Mouse (Mus musculus) intestine, embryonic 15.5 days (tissue): ENCODE data around the gene Nmrk2. TPM values are rescaled to one million over a fixed set of nuclear protein-coding genes. Genes with fewer than 3 reads are reported as not detected.
"Not testable (repeated sequence)": the region's sequence is repeated elsewhere in the genome, so short reads cannot be mapped to it uniquely, and the experiment has no call there.

ENCODE experiments used
- ATAC-seq: fragments of 200-750 bp; cut with Nextera tagmentation; 2 replicates; pipeline ENCODE4 v1.8.0; 2017; ENCODE audit warnings: moderate TSS enrichment, moderate library complexity
- H3K27ac ChIP-seq: fragments of 300-500 bp; sonication (generic); 2 replicates; pipeline ENCODE4 v1.5.1; 2015; ENCODE audit warnings: mild to moderate bottlenecking, inconsistent platforms
- H3K27me3 ChIP-seq: fragments of 300-500 bp; sonication (generic); replicated peaks from 2 replicates; pipeline ENCODE4 v1.6.1; 2015; ENCODE audit warnings: inconsistent platforms
- H3K36me3 ChIP-seq: fragments of 300-500 bp; sonication (generic); 2 replicates; pipeline ENCODE4 v1.6.1; 2015; ENCODE audit warnings: inconsistent platforms
- H3K4me1 ChIP-seq: fragments of 300-500 bp; sonication (generic); replicated peaks from 2 replicates; pipeline ENCODE4 v1.6.1; 2015; ENCODE audit warnings: inconsistent platforms
- H3K4me2 ChIP-seq: fragments of 300-500 bp; sonication (generic); replicated peaks from 2 replicates; pipeline ENCODE4 v1.6.1; 2015; ENCODE audit warnings: mild to moderate bottlenecking, inconsistent platforms
- H3K4me3 ChIP-seq: fragments of 300-500 bp; sonication (generic); replicated peaks from 2 replicates; pipeline ENCODE4 v1.5.1; 2015; ENCODE audit warnings: inconsistent platforms
- H3K9ac ChIP-seq: fragments of 300-500 bp; sonication (generic); 2 replicates; pipeline ENCODE4 v1.6.1; 2015; ENCODE audit warnings: inconsistent platforms
- H3K9me3 ChIP-seq: fragments of 300-500 bp; sonication (generic); 2 replicates; pipeline ENCODE4 v1.6.1; 2016; ENCODE audit warnings: inconsistent platforms
- WGBS: fragments of 180-500 bp; shearing (Covaris S2); methylation state at CpG from one replicate; pipeline ENCODE4 v1.1.7; 2015; 5-methylcytosine and 5-hydroxymethylcytosine counted together
- polyA plus RNA-seq: library from polyadenylated mRNA; unstranded; fragments of >200 nt; fragmentation: Nextera tagmentation; extraction: Ambion mirVana; gene quantifications from 2 replicates; pipeline ENCODE4 v1.2.1, GENCODE M21; 2015

The Nmrk2 gene
- polyA plus RNA-seq, 1 experiment from 2014 or later = not detected

- peak overlapping the region; percentile 63 for H3K4me3 ChIP-seq
- H3K27ac ChIP-seq = peak overlapping the region; percentile 93
- peaks cover 11% of the 10 kb centered on the region; the same call in 1 of the 2 replicates for H3K36me3 ChIP-seq
- H3K4me1 ChIP-seq = peaks cover 25% of the 10 kb centered on the region
- peaks cover 16% of the 10 kb centered on the region for H3K27me3 ChIP-seq
- 1% methylated on average over 85 of the region's 93 CpGs for WGBS
- ATAC-seq = peak; percentile 92
- H3K4me2 ChIP-seq = peak overlapping the region; percentile 91
- peak overlapping the region; percentile 78 for H3K9ac ChIP-seq
- H3K9me3 ChIP-seq = no peaks in the 10 kb centered on the region
These were observed 9.4 kb downstream of the Nmrk2 start for GRCm38 (mm10) chr10:81192270-81192967.

DNA sequence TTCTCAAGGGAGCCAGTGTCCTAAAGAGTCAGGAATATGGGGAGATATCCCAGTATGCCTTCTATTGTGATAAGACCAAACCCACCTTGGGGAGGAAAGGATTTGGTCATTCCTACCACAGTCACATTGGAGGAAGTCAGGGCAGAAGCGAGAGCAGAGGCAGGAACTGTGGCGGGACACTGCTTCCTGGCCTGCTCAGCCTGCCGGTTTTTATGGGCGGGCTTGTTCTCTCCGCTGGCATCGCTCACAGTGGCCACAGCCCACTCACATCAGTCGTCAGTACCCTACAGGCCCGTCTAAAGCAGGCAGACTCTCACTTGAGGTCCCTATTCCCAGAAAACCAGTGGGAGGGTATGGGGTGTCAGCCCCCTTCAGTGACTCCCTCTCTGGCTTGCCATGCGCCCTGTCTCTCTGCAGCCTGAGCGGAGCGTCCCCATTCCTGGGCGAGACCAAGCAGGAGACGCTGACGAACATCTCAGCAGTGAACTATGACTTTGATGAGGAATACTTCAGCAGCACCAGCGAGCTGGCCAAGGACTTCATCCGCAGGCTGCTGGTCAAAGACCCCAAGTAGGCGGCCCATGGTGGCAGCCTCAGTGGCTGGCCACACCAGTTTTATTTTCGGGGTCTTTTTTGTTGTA lies 10.4 kb downstream of the Nmrk2 start:
- no peak for ATAC-seq
- Histone ChIP-seq H3K36me3 (peaks cover 15% of the 10 kb centered on the region; the same call in 1 of the 2 replicates), H3K4me2 (peak overlapping the region; percentile 91), H3K9ac (no peak overlapping the region), H3K27ac (peak overlapping the region; percentile 37; the same call in 1 of the 2 replicates), H3K9me3 (no peaks in the 10 kb centered on the region), H3K4me3 (no peak overlapping the region), H3K27me3 (peaks cover 16% of the 10 kb centered on the region), H3K4me1 (peaks cover 25% of the 10 kb centered on the region)
- 88% methylated on average over 18 of the region's 18 CpGs for WGBS

GRCm38 (mm10) chr10:81190912-81191321 lies 10.9 kb downstream of the Nmrk2 start:
- 61% methylated on average over 6 of the region's 6 CpGs for WGBS
- Histone ChIP-seq H3K4me3 (no peak overlapping the region), H3K9ac (no peak overlapping the region), H3K27me3 (peaks cover 16% of the 10 kb centered on the region), H3K9me3 (no peaks in the 10 kb centered on the region), H3K36me3 (peaks cover 15% of the 10 kb centered on the region; the same call in 1 of the 2 replicates), H3K4me1 (peaks cover 25% of the 10 kb centered on the region), H3K27ac (peak overlapping the region; percentile 37; the same call in 1 of the 2 replicates), H3K4me2 (no peak overlapping the region)
- ATAC-seq = no peak

GRCm38 (mm10) chr10:81190236-81190911 lies 11.5 kb downstream of the Nmrk2 start:
- 70% methylated on average over 31 of the region's 31 CpGs for WGBS
- peaks cover 25% of the 10 kb centered on the region for H3K4me1 ChIP-seq
- H3K27ac ChIP-seq = 0 out of 2 replicates have a peak overlapping the region, but pooled peaks have one; percentile 37
- peaks cover 16% of the 10 kb centered on the region for H3K27me3 ChIP-seq
- H3K4me3 ChIP-seq = no peak overlapping the region
- no peak overlapping the region for H3K9ac ChIP-seq
- no peak for ATAC-seq
- no peak overlapping the region for H3K4me2 ChIP-seq
- peaks cover 15% of the 10 kb centered on the region; the same call in 1 of the 2 replicates for H3K36me3 ChIP-seq
- H3K9me3 ChIP-seq = no peaks in the 10 kb centered on the region

- peaks cover 15% of the 10 kb centered on the region; the same call in 1 of the 2 replicates for H3K36me3 ChIP-seq
- ATAC-seq = no peak
- 83% methylated on average over 26 of the region's 26 CpGs for WGBS
- H3K4me1 ChIP-seq = peaks cover 31% of the 10 kb centered on the region
- H3K4me3 ChIP-seq = no peak overlapping the region
- no peak overlapping the region for H3K4me2 ChIP-seq
- H3K27me3 ChIP-seq = peaks cover 10% of the 10 kb centered on the region
- no peaks in the 10 kb centered on the region for H3K9me3 ChIP-seq
- H3K27ac ChIP-seq = no peak overlapping the region
- H3K9ac ChIP-seq = no peak overlapping the region
These were observed 12.0 kb downstream of the Nmrk2 start for GRCm38 (mm10) chr10:81189821-81190220.

DNA sequence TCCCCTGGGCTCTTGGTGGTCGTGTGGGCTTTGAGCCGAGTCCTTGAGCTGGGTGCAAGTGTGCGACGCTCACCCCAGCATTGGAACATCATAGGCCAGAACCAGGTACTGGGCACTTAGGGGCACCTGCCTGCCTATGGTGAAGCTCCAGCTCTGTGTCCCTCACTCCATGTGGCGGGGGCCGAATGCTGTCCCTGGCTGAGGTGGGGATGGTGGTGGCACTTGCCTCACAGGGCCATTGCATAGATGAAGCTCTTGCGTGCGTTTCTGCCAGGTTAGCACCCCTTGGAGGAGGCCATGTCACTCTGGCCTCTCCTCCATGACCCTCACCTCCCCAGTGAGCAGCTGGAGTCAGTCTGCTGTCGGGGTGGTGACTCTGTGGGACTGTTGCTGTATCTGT lies 14.7 kb downstream of the Nmrk2 start:
- Histone ChIP-seq H3K4me3 (no peak overlapping the region), H3K27me3 (no peaks in the 10 kb centered on the region), H3K4me1 (peaks cover 36% of the 10 kb centered on the region), H3K9ac (no peak overlapping the region), H3K36me3 (peaks cover 23% of the 10 kb centered on the region), H3K9me3 (no peaks in the 10 kb centered on the region), H3K27ac (no peak overlapping the region), H3K4me2 (no peak overlapping the region)
- no peak for ATAC-seq
- WGBS = 93% methylated on average over 9 of the region's 9 CpGs

- peaks cover 32% of the 10 kb centered on the region for H3K4me1 ChIP-seq
- H3K4me3 ChIP-seq = 0 out of 2 replicates have a peak overlapping the region, but pooled peaks have one; percentile 0
- peak overlapping the region; percentile 57 for H3K4me2 ChIP-seq
- ATAC-seq = peak; percentile 14; the same call in 1 of the 2 replicates
- no peaks in the 10 kb centered on the region for H3K27me3 ChIP-seq
- no peaks in the 10 kb centered on the region for H3K9me3 ChIP-seq
- peak overlapping the region; percentile 69; the same call in 1 of the 2 replicates for H3K9ac ChIP-seq
- 4% methylated on average over 4 of the region's 4 CpGs for WGBS
- peak overlapping the region; percentile 89 for H3K27ac ChIP-seq
- H3K36me3 ChIP-seq = peaks cover 38% of the 10 kb centered on the region
These were observed 17.1 kb downstream of the Nmrk2 start for GRCm38 (mm10) chr10:81184765-81185164.

DNA sequence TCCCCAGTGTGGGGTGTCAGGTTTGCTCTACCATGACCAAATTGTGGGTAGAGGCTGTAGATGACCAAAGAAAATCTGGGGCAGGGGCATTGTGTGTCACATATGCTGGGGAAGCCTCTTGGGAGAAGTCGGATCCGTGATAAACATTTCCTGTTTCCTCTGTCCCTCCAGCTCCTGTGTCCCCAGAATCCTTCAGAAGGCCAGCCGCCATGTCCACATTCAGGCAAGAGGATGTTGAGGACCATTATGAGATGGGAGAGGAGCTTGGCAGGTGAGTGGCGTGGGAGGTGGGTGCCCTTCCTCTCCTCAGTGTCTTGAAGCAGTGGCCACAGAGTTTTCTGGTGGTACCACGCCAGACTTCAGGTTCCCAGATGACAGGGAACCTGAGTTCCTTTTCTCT lies 18.0 kb downstream of the Nmrk2 start, which contains the start of gene 4930442H23Rik:
4930442H23Rik (minus strand) TSS at position 45 of the 400 bp plus-strand sequence.
- Histone ChIP-seq H3K9me3 (no peaks in the 10 kb centered on the region), H3K27me3 (no peaks in the 10 kb centered on the region), H3K4me2 (peak within 1 kb of the TSS; percentile 57), H3K4me1 (peaks cover 37% of the 10 kb centered on the region), H3K4me3 (peak within 1 kb of the TSS; percentile 72), H3K9ac (peak within 1 kb of the TSS; percentile 69), H3K27ac (peak within 1 kb of the TSS; percentile 91), H3K36me3 (peaks cover 46% of the 10 kb centered on the region)
- WGBS = 78% methylated on average over 5 of the region's 5 CpGs
- no peak for ATAC-seq

DNA sequence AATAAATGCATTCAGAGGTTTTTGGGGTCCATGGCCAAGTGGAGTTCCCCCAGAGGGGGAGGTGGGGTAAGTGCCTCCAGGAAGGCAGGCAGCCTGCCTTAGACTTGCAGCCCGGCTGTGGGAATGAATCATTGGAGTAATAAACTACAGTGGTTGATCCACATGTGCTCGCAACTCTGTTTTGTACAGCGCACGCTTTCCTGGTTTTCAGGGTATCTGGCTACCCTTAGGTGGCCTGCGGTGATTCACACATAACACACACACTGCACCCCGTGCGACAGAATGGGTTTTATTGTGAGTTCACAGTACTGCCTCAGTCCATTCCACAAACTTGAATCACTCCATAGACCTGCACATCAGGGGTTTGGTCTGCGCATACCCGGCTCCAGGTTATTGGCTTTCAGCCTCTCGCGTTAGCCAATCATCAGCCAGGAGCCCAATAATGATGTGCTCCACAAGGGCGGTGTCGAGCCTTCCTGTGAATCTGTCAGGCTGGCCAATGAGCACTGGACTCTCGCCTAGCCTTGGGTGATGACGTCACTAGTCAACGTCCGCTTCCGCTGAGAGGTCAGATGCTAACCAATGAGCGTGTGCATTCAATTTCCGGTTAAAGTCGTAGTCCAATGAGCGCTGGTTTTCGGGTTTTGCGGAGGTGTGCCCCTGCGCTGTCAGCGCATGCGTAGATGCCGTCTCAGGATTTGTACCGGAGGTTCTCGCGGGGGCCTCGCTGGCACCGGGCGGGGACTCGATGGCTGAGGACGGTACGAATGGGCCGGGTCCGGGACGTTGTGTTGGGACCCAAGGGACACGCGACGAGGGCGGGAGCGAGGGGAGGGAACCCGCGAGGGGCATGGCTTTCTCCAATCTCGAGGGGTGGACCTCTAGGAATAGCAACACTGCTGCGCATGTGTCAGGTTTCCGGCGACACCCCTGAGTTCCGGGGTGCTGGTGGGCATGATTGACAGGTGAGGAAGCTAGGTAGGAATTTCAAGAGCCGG lies 19.2 kb downstream of the Nmrk2 start, which contains the start of gene Dapk3:
Dapk3 (plus strand) TSS at position 670 of the 998 bp plus-strand sequence.
- Histone ChIP-seq H3K4me3 (peak within 1 kb of the TSS; percentile 72), H3K27me3 (no peaks in the 10 kb centered on the region), H3K4me1 (peaks cover 49% of the 10 kb centered on the region), H3K27ac (peak within 1 kb of the TSS; percentile 91), H3K9ac (peak within 1 kb of the TSS; percentile 69), H3K9me3 (no peaks in the 10 kb centered on the region), H3K4me2 (peak within 1 kb of the TSS; percentile 57), H3K36me3 (peaks cover 58% of the 10 kb centered on the region)
- peak; percentile 96 for ATAC-seq
- 4% methylated on average over 53 of the region's 53 CpGs for WGBS

DNA sequence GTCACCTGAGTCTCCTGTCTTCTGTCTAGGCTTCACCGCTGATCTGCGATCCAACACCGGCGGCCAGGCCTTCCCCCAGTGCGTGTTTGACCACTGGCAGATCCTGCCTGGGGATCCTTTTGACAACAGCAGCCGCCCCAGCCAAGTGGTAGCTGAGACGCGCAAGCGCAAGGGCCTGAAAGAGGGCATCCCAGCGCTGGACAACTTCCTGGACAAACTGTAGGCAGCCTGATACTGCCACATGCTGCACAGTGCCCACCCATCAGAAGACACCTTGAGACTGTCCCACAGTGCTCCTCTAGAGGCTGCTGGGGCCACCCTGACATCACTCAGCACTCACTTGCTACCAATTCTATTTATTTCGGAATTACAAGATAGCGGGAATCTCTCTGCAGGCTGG lies 20.0 kb downstream of the Nmrk2 start:
- not testable (repeated sequence) for H3K4me3 ChIP-seq, H3K4me2 ChIP-seq, ATAC-seq, H3K9ac ChIP-seq, H3K27me3 ChIP-seq, H3K9me3 ChIP-seq
- peaks cover 49% of the 10 kb centered on the region for H3K4me1 ChIP-seq
- WGBS = 82% methylated on average over 12 of the region's 12 CpGs
- H3K27ac ChIP-seq = peak overlapping the region; percentile 33; the same call in 1 of the 2 replicates
- H3K36me3 ChIP-seq = peaks cover 56% of the 10 kb centered on the region

GRCm38 (mm10) chr10:81180946-81181345 lies 20.9 kb downstream of the Nmrk2 start:
- Histone ChIP-seq H3K27me3 (no peaks in the 10 kb centered on the region), H3K4me3 (no peak overlapping the region), H3K4me2 (no peak overlapping the region), H3K27ac (0 out of 2 replicates have a peak overlapping the region, but pooled peaks have one; percentile 33), H3K9ac (no peak overlapping the region), H3K4me1 (peaks cover 50% of the 10 kb centered on the region), H3K36me3 (peaks cover 54% of the 10 kb centered on the region), H3K9me3 (no peaks in the 10 kb centered on the region)
- no peak for ATAC-seq
- WGBS = 96% methylated on average over 13 of the region's 13 CpGs
